Mouse (Mus musculus): Measurements from ENCODE around the gene Hist1h3g.
"Not testable (repeated sequence)": the region's sequence is repeated elsewhere in the genome, so short reads cannot be mapped to it uniquely, and the experiment has no call there.

Gene Hist1h3g

DNA sequence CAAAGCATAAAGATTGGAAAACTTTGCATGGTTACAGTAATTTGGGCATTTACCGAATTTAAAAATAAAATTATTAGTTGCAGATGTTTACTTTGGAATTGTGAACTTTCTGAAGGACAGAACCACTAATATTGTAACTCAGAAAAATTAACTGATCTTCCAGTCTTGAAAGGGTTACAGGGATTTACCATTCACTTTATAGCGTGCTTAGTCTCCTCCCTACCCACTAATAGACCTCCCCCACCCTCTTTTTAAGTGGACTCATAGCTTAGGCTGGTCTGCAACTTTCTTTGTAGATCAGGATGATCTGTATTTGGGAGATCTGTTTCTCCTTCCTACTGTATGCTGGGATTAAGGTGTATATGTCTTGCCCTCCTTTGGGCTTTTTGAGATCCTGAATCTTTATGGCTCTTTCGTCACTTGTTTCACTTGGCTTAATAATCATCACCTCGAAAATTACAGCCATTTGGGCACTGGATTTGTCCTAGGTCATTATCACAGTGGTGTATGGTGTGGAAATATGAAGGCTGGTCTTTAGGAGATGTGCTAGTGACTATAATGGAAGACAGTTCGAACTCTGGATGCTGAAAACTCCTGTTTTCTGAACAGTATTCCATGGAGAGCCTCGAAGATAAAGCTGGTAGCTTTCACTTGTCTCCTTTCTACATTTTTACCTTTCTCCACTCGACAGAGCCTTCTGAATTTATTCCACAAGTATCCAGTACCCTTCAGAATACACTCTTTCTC is 1.0 kb downstream of the Hist1h3g start:
- DNase-seq: no peak

DNA sequence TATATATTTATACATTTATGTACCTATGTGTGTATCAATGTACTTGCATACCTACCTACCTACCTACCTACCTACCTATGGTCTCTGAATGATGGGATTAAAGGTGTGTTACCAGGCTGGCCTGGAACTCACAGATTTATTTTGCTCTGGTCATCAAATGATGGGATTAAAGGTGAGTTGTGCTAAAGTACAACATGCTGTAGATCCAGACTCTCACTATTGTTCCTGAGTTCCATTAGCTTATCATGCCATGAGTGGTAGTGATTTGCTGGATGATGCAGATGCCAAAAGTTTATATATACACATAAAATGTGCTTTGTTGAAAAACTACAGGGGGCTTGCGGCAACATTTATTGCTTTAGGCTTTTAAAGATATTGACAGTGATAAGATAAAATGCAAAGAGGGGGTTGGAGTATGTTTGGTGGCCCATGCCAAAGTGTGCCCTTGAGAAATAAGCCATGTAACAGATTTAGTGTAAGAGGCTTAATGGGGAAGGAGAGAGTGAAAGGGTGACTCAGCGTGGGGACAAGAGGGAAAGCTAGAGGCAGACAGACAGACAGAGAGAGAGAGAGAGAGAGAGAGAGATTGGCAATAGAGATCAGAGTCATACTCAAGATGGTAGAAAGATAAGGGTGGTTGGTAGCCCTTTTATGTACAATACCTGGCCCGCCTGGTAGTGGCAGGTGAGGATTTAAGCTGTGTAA is 1.9 kb downstream of the Hist1h3g start:
- DNase-seq: no peak

GRCm38 (mm10) chr13:23538249-23538648 is 3.0 kb downstream of the Hist1h3g start:
- no peak for DNase-seq

GRCm38 (mm10) chr13:23539821-23540220 is 4.6 kb downstream of the Hist1h3g start:
- DNase-seq: not testable (repeated sequence)

DNA sequence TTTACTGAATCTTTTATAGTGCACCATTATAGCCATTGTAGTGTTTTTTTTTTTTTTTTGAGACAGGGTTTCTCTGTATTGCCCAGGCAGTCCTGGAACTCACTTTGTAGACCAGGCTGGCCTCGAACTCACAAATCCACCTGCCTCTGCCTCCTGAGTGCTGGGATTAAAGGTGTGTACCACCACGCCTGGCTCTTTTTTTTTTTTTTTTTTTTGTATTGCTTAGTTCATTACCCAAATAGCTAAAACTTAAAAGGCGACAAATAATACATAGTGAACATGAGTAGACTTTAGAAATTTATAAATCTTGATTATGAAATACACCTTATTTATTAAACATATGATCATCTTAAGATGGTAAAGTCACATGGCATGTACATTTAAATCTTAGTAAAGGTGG is 6.3 kb downstream of the Hist1h3g start:
- no peak for DNase-seq

DNA sequence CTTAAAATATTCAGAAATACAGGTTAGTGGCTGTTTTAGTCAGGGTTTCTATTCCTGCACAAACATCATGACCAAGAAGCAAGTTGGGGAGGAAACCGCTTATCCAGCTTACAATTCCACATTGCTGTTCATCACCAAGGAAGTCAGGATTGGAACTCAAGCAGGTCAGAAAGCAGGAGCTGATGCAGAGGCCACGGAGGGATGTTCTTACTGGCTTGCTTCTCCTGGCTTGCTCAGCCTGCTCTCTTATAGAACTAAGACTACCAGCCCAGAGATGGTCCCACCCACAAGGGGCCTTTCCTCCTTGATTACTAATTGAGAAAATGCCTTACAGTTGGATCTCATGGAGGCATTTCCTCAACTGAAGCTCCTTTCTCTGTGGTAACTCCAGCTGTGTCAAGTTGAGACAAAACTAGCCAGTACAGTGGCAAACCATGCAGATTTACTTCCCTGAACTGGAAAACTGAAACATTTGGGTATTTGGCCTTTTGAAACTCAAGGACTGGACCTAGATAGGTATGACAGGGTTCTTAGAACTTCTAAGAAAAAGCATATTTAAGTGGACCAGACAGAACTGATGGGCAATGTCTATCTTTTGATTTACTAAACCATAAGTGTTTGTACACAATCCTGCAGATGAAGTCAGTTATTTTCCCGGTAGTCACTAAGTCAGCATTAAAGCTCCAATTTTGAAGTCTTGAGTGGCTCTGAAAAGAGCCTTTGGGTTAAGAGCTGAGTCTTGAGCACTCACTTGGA is 7.2 kb downstream of the Hist1h3g start:
- DNase-seq: not testable (repeated sequence)

- peak; percentile 65 to 93 for DNase-seq
Measured at GRCm38 (mm10) chr13:23542999-23543607, 7.9 kb downstream of the Hist1h3g start, which contains the start of gene Hist1h2bh. Hist1h2bh (minus strand) TSS chr13:23543392.

DNA sequence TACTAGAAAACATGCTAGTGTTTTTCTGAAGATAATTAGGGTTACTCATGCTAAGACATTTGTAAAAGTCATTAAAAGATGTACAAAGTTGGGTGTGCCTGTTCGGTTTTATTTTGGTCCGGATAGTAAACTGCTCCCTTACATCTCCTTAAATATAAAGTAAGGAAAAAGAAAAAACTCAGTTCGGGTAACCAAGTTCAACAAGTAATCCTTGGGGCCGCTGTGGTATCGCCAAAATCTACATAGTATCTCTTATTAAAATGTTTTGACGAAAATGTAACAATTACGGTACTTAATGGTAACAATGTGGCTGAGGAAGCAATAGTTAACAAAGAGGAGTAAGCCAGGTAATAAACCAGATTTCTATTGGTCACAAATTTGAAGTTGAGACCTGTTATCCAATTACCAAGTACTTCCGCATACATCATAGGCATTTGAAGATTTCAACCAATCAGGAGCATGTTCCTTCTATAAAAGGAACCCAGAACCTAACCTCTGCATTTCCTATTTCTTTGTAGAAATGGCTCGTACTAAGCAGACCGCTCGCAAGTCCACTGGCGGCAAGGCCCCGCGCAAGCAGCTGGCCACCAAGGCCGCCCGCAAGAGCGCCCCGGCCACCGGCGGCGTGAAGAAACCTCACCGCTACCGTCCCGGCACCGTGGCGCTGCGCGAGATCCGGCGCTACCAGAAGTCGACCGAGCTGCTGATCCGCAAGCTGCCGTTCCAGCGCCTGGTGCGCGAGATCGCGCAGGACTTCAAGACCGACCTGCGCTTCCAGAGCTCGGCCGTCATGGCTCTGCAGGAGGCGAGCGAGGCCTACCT is 9.0 kb downstream of the Hist1h3g start, which contains the start of gene Hist1h3f:
TSS of gene Hist1h3f (plus strand) at position 88 of the 822 bp plus-strand sequence.
- DNase-seq: peak; percentile 64 to 90

DNA sequence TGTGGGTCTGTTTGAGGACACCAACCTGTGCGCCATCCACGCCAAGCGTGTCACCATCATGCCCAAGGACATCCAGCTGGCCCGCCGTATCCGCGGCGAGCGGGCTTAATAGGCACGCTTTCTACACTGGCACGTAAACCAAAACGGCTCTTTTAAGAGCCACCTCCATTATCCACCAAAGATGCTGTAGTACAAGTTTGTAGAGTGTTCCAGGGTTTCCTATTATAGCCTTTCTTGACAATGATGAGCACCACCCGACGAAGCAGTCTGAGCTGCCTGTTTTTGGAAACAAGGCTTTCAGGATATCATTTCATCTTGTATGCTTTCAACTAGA is 9.5 kb downstream of the Hist1h3g start:
- DNase-seq: not testable (repeated sequence)

DNA sequence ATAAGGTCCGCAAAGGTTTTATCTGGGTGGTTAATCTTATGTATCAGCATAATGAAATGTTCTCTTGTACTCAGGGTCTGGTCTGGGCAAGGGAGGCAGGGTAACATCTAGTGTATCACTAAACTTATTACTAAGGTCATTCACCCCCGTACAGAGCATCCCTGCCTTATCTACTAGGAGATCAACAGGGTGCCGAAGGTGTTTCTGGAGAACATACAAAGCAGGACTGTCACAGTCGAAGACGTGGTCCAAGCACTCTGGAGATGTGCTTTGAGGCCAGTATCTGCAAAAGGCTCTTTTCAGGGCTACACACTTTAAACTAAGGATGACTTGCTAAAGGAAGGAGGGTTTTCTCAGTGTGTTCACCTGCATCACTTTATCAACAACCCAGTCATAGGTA is 11.5 kb downstream of the Hist1h3g start:
- no peak for DNase-seq

DNA sequence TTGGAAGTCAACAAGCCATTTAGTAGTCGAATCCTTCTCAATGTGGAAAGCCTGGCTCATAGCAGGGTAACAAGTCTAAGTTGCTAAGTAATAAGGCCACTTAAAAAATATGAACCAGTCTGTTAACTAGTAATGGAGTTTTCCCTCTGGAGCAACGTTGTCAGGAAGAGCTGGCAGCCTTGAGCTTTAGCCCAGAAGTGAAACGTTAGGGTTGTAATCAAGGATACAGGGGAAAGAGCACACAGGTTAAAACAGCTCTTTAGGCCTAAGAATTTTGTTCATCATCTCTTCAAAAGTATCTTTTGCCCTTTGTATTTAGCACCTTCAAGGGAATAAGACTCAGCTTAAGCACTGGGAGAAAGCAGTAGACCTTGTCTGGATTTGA is 15.5 kb downstream of the Hist1h3g start:
- no peak for DNase-seq

DNA sequence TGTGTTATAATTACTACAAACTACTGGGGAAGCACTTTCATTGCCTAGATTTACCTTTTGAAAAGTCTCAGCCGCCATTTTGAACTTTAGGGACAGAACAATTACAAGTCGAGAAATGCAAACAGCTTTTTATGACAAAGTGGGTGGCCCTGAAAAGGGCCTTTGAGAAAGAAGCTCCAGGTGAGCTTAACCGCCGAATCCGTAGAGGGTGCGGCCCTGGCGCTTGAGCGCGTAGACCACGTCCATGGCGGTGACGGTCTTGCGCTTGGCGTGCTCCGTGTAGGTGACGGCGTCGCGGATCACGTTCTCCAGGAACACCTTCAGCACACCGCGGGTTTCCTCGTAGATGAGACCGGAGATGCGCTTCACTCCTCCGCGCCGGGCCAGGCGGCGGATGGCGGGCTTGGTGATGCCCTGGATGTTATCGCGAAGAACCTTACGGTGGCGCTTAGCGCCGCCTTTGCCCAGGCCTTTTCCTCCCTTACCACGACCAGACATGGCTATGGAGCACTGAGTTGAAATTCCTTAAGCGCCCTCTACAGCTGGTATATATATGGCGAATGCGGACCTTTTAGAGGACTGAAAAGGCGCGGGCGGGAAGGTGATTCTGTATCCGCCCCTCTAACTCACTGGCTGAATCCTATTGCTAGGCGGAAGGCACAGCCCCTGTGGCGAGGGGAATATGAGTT is 16.1 kb downstream of the Hist1h3g start, which contains the start of gene Hist1h4f:
TSS of gene Hist1h4f (minus strand) at position 503 of the 689 bp plus-strand sequence.
- peak; percentile 83 to 89 for DNase-seq

GRCm38 (mm10) chr13:23551931-23552914 is 17.0 kb downstream of the Hist1h3g start:
- no peak for DNase-seq

DNA sequence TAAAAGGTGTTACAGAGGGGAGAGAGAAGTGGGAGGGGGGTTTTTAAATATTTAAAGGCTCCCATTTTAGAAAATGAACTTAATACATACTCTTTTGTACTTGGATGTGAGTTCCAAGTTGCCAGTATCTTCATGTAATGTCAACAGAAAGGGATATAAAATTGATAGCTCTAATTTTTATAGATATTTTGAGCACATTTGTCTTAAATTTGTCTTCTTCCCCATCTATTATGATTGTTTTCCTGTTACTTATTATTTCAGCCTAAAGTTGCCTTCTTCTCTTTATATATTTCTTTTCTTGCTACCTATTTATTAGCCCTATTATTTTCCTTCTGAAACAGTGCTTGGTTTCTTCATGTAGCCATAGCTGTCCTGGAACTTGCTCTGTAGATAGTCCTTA is 17.7 kb downstream of the Hist1h3g start, which contains the start of gene Hist1h1d:
TSS of gene Hist1h1d (plus strand) at position 301 of the 400 bp plus-strand sequence.
- DNase-seq: no peak

DNA sequence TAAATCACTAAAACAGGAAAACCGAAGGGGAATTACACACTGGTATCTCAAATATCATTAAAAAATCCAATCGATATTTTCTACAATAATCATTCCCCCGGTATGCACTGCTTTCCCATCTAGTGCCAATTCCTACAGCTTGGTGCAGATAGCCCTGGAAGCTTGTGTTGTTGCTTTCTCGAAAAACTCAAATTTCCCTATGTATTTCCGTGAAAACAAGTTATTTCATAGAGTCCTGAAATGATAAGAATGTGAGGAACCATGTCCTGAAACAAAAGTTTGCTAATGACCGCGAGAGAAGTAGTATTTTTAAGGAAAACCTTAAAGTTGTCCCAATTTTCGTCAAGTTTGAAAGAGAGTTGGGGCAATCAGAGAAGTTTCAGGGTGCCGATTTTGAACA is 19.2 kb downstream of the Hist1h3g start:
- DNase-seq: no peak

DNA sequence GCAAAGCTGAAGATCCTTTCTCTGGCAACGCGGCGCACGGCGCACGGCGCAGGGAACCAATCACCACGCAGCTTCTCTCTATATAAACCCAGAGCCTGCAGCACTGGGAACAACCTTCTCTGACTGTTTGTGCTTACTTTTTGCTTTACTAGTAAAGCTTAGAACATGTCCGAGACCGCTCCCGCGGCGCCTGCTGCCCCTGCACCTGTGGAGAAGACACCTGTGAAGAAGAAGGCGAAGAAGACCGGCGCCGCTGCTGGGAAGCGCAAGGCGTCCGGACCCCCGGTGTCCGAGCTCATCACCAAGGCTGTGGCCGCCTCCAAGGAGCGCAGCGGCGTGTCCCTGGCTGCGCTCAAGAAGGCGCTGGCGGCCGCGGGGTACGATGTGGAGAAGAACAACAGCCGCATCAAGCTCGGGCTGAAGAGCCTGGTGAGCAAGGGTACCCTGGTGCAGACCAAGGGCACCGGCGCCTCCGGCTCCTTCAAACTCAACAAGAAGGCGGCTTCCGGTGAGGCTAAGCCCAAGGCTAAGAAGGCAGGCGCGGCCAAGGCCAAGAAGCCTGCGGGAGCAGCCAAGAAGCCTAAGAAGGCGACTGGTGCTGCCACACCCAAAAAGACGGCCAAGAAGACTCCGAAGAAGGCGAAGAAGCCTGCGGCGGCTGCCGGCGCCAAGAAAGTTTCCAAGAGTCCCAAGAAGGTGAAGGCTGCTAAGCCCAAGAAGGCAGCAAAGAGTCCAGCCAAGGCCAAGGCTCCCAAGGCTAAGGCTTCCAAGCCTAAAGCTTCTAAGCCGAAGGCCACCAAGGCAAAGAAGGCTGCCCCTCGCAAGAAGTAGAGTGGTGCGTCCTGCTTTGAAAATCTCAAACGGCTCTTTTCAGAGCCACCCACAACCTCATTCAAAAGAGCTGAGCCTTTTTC is 20.0 kb downstream of the Hist1h3g start:
- DNase-seq: peak; percentile 70 to 75

GRCm38 (mm10) chr13:23555839-23556416 is 20.7 kb downstream of the Hist1h3g start:
- peak; percentile 75 to 89 for DNase-seq

GRCm38 (mm10) chr13:23556906-23557305 is 21.7 kb downstream of the Hist1h3g start:
- DNase-seq: no peak
